Mouse (Mus musculus) layer of hippocampus, postnatal 14 days (tissue): Measurements from ENCODE around the gene Gm36028. TPM values are rescaled to one million over a fixed set of nuclear protein-coding genes. Genes with fewer than 3 reads are reported as not detected.

Experiments used
- DNase-seq, 2 experiments: peaks; one replicate each; pipeline ENCODE4 v3.0.0; 2021 to 2022; ENCODE audit warnings: low spot score in 2 of 2, mixed read lengths in 1 of 2
- total RNA-seq, 2 experiments: library from RNA; stranded (reverse); gene quantifications; 2 replicates each; pipeline ENCODE4 v1.2.3; 2021

Gm36028 gene
- total RNA-seq, 2 experiments from 2014 or later: 0.45 TPM; not detected in 1

GRCm38 (mm10) chr16:37863876-37864275 is 2.9 kb upstream of the Gm36028 start:
- no peak for DNase-seq

DNA sequence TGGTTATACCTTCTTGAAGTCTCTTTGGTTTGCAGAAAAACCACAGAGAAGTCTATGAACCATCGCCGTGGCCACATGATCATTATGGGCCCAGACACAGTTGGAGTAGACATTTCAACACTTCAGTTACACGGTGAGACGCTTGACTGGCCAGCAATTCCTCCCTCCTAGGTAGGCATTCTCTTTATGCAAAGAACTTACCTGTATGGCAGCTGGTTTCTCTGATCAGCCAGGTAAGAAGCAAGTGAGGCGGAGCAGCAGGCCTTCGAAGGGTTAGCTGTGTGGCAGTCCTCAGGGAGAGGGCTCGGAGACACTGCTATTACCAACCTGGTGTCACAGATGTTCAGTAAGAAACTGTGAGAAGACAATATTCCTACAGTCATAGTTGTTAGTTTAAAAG is 733 bp downstream of the Gm36028 start:
- no peak for DNase-seq

GRCm38 (mm10) chr16:37857495-37857894 is 3.5 kb downstream of the Gm36028 start:
- DNase-seq: no peak

- no peak for DNase-seq
These were observed 4.6 kb downstream of the Gm36028 start for GRCm38 (mm10) chr16:37856327-37856726.

DNA sequence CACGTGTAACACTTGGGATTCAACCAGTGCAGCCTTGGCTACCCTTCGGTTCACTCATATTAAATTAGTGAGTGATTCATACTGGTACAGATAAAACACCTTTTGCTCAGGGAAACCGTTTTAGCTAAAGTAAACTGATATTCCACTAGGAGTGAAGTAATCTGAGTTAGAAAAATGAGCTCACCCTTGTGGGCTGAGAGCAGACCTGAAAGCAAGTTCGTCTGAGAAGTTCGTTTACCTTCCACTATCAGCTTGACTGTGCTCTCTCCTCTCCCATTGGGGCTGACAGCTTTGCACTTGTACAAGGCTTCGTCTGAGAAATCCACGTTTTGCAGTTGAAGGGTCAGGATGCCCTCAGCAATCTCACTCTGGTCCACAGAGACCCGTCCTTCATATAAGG is 5.4 kb downstream of the Gm36028 start:
- DNase-seq: no peak

DNA sequence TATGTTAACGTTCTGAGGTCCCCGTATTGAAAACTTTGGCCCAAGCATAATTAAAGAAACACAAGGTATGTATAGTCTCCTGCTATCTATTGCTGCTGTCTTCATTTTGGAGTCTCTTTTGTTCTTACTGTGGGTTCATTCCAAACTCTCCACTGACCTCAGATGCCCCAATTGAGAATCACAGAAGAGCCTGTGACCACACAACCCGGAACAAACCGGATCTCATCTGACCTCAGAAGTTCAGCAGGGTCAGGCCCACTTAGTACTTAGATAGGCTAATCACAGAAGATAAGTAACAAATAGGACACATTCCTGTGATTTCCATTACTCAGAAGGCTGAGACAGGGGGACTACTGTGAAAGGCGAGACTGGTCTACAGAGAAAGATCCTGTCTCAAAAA is 6.4 kb downstream of the Gm36028 start:
- no peak for DNase-seq

DNA sequence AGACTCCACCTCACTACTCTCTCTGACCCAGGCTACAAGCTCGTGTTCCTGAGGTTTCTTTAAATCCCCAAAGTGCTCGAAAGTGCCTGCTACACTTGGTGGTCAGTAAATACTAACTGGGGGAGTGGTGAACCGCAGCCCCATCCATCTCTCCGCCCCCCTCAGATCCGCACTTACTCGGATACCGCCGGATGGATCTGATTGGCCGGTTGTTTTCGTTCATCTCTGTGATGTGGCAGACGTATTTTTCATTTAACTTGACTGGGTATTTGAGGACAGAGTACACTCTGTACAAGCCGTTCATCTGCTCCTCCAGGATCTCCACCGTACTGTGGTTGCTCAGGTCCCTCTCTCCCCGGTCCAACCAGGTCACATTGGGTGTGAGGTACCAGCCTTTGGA is 6.9 kb downstream of the Gm36028 start:
- no peak for DNase-seq

GRCm38 (mm10) chr16:37853279-37853678 is 7.7 kb downstream of the Gm36028 start:
- no peak for DNase-seq

DNA sequence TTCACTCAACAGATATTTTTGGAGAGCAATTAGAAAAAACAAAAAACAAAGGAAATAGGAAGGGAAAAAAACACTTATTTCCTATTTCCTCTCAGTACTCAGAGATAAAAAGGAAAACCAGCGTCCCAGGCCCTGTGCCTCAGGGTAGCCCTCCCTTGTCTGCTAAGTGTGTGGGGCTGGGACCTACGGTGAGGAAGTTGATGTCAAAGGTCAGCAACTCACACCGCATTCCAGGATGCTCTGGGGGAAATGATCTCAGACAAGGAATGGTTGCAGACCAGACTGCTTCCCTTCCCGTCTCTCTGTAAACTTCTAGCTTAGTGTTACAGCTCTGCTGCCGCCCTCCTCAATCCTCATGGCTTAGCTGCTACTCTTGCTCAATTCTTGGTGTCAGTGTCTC is 9.6 kb downstream of the Gm36028 start:
- no peak for DNase-seq

DNA sequence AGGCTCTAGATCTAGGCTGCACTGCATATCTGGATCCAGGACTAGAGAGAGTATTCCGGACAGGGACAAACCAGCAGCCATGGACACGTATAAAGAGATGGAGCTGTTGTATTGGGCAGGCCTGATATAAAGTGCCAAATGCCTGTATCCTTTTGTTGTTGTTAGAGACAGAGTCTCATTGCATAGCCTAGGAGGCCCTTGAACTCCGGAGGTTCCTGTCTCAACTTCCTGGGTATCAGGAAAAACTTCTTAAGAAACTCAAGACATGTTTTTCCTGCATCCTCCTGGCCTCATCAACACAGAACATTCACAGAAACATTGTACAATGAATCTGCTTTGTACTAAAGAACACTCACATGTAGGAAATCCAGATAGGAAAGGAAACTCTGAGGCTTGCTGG is 13.9 kb downstream of the Gm36028 start:
- no peak for DNase-seq

- DNase-seq: no peak
These were observed 15.6 kb downstream of the Gm36028 start for GRCm38 (mm10) chr16:37845202-37845925.

- no peak for DNase-seq
These were observed 17.2 kb downstream of the Gm36028 start for GRCm38 (mm10) chr16:37843740-37844139.

DNA sequence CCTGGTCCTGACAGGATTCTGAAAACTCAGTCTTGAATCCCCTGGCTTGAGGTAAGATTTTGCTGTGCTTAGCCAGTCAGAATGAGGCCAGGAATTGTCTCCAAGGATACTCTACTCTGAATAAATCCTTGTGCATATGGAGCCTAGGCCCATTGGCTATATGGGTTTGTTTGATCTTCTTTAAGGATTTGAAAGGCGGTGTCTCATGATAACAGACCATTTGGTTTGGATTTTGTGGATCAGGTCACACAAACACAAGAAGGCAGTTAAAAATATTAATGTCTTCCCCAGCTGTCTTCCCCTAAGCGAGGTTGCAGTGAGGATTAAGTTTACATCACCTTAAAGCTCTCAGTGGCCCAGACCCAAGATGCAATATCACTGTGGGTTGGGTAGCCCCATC is 18.5 kb downstream of the Gm36028 start:
- DNase-seq: no peak

GRCm38 (mm10) chr16:37837571-37837970 is 23.4 kb downstream of the Gm36028 start:
- no peak for DNase-seq

DNA sequence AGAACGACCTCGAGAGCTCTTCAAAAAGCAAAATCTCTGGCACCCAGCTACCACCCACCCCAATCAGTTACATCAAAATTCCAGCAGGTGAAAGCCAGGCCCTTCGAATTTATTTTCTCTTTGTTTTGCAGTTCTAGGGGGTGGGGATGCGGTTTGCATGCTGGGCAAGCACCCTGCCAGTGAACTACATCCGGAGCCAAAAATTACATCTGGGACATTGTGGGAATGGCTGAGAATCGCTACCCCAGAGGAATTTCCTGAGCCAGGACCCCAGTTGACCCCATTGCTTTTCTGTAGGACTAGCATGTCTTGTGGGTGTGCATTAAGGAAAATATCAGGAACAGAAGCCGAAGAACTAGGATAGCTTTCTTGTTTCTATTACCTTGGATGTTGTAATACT is 29.9 kb downstream of the Gm36028 start:
- DNase-seq: no peak

GRCm38 (mm10) chr16:37826286-37826685 is 34.7 kb downstream of the Gm36028 start:
- DNase-seq: no peak

DNA sequence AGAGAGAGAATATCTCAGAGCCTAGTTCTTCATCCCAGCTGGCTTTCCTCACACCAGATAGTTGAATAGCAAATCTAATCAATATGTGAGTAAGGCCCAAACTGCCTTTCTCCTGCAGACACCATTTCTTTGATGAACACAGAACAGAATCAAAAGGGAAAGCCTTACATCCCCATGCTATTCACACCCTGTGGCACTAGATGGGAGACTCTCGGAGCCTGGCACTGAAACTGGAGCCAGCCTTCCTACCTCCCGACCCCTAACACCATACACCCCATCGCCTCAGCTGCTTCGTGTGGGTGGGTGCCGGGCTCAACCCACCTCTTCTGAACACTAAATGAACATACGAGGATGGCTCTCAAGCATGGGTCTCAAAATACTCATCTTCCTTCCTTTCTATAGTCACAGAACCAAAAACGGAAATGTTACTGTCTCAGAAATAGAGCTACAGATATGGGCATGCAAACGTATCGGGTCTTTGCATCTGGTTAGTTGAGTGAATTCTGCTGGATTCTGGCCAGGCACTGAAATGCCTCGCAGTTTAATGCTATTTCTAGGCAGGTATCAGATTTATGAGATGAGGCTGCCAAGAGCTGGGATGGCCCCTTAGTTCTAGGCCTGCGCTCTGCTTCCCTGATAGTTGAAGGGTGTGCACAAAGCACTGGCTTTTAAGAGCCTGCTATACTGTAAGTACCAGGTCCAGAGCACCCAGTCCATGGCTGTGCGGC is 36.0 kb downstream of the Gm36028 start:
- no peak for DNase-seq

DNA sequence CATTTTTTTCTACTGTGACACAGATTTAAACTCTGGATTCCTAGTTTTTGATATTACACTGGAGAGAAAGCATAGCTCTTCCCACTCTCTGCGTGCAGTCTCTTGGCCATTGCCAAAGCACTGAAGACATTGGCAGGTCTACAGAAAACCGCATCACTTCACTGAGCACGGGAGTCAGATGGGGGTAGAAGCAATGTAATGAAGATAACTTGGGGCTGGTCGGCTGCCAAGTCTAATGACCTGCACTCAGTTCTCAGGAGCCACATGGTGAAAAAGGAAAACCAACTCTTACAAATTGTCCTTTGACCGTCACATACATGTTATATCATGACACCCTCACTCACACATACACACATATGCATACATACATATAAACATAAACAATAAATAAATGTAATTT is 37.0 kb downstream of the Gm36028 start:
- DNase-seq: no peak

DNA sequence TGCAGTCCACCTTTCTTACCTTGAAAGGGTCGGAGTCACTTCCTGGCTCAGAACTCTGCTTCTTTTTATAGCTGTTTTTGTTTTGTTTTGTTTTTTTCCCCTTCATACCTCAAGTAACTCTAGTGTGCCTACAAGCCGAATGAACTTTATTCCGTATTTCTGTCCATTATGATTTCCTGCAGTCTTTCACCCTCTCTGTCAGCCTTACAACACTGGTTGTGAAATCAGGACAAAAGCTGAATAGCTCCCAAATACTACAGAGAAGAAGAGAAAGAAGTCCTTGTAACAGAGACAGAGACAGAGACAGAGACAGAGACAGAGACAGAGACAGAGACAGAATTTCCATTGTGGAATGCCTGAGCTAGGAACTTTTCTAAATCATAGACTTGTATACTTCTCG is 43.0 kb downstream of the Gm36028 start:
- no peak for DNase-seq

- peak; percentile 52 to 85 for DNase-seq
These were observed 46.5 kb downstream of the Gm36028 start for GRCm38 (mm10) chr16:37814383-37814971.

GRCm38 (mm10) chr16:37813691-37814382 is 47.1 kb downstream of the Gm36028 start:
- DNase-seq: no peak

- peak; percentile 57 to 69 for DNase-seq
These were observed 48.5 kb downstream of the Gm36028 start for GRCm38 (mm10) chr16:37812474-37812886.
